Mouse (Mus musculus) midbrain, embryonic 11.5 days (tissue): Measurements from ENCODE around the gene Rxrb. TPM values are rescaled to one million over a fixed set of nuclear protein-coding genes. Genes with fewer than 3 reads are reported as not detected.
A peak's percentile ranks its signal among the peaks of the same experiment; 100 is the strongest.

Experiments used
- ATAC-seq: fragments of 200-750 bp; cut with Nextera tagmentation; 2 replicates; pipeline ENCODE4 v1.8.0; 2017; ENCODE audit warnings: moderate TSS enrichment, moderate library complexity; ENCODE audit not compliant: low FRiP score
- DNase-seq: peaks from one replicate; pipeline ENCODE4 v3.0.0; 2015; ENCODE audit warnings: low spot score; ENCODE audit errors: missing footprints
- H3K27ac ChIP-seq: fragments of 300-500 bp; sonication (generic); 2 replicates; pipeline ENCODE4 v1.5.1; 2014; ENCODE audit warnings: low read depth, low read length
- H3K27me3 ChIP-seq: fragments of 300-500 bp; sonication (generic); 2 replicates; pipeline ENCODE4 v1.6.1; 2014; ENCODE audit warnings: mild to moderate bottlenecking, low read length, moderate library complexity, mixed read lengths; ENCODE audit not compliant: control insufficient read depth, insufficient read depth
- H3K36me3 ChIP-seq: fragments of 300-500 bp; sonication (generic); 2 replicates; pipeline ENCODE4 v1.6.1; 2014; ENCODE audit warnings: mild to moderate bottlenecking, low read length, moderate library complexity, mixed read lengths; ENCODE audit not compliant: control insufficient read depth, insufficient read depth
- H3K4me1 ChIP-seq: fragments of 300-500 bp; sonication (generic); 2 replicates; pipeline ENCODE4 v1.6.1; 2014; ENCODE audit warnings: low read length; ENCODE audit not compliant: control insufficient read depth, insufficient read depth
- H3K4me2 ChIP-seq: fragments of 300-500 bp; sonication (generic); 2 replicates; pipeline ENCODE4 v1.6.1; 2014; ENCODE audit warnings: mild to moderate bottlenecking, moderate library complexity
- H3K4me3 ChIP-seq: fragments of 300-500 bp; sonication (generic); 2 replicates; pipeline ENCODE4 v1.5.1; 2014; ENCODE audit warnings: low read depth, low read length
- H3K9ac ChIP-seq: fragments of 300-500 bp; sonication (generic); 2 replicates; pipeline ENCODE4 v1.6.1; 2014; ENCODE audit warnings: low read length
- H3K9me3 ChIP-seq: fragments of 300-500 bp; sonication (generic); 2 replicates; pipeline ENCODE4 v1.6.1; 2016; ENCODE audit warnings: low read length; ENCODE audit not compliant: control insufficient read depth
- WGBS: fragments of 180-500 bp; shearing (Covaris S2); extraction: QIAGEN DNeasy Blood & Tissue Kit; methylation state at CpG from one replicate; pipeline ENCODE4 v1.1.7; 2014; 5-methylcytosine and 5-hydroxymethylcytosine counted together
- polyA plus RNA-seq: library from polyadenylated mRNA; unstranded; fragments of >200 nt; fragmentation: Nextera tagmentation; extraction: Ambion mirVana; gene quantifications from 2 replicates; pipeline ENCODE4 v1.2.1, GENCODE M21; 2014

The Rxrb gene
- polyA plus RNA-seq, 1 experiment from 2014 or later, result 17.9 TPM

GRCm38 (mm10) chr17:34029150-34029889, 2.3 kb upstream of the Rxrb start:
- WGBS, result 83% methylated on average over 18 of the region's 18 CpGs
- no peak for DNase-seq
- Histone ChIP-seq H3K4me1 (peaks cover 52% of the 10 kb centered on the region), H3K9me3 (no peaks in the 10 kb centered on the region), H3K36me3 (peaks cover 9% of the 10 kb centered on the region), H3K27me3 (no peaks in the 10 kb centered on the region), H3K4me2 (peak overlapping the region; percentile 97), H3K9ac (peak overlapping the region; percentile 100; the same call in 1 of the 2 replicates), H3K4me3 (peak overlapping the region; percentile 98), H3K27ac (peak overlapping the region; percentile 100; the same call in 1 of the 2 replicates)
- ATAC-seq, result no peak

GRCm38 (mm10) chr17:34029890-34030595, 1.6 kb upstream of the Rxrb start:
- WGBS, result 57% methylated on average over 21 of the region's 21 CpGs
- DNase-seq (no peak), ATAC-seq (no peak)
- H3K9ac ChIP-seq, result peak overlapping the region; percentile 93
- H3K27ac ChIP-seq, result 0 out of 2 replicates have a peak overlapping the region, but pooled peaks have one; percentile 16
- peak overlapping the region; percentile 97 for H3K4me2 ChIP-seq
- peak overlapping the region; percentile 90 for H3K4me3 ChIP-seq
- peaks cover 12% of the 10 kb centered on the region for H3K36me3 ChIP-seq
- H3K9me3 ChIP-seq, result no peaks in the 10 kb centered on the region
- peaks cover 52% of the 10 kb centered on the region for H3K4me1 ChIP-seq
- H3K27me3 ChIP-seq, result no peaks in the 10 kb centered on the region

- H3K9me3 ChIP-seq, result no peaks in the 10 kb centered on the region
- DNase-seq, result peak; percentile 89
- H3K4me1 ChIP-seq, result peaks cover 52% of the 10 kb centered on the region
- no peaks in the 10 kb centered on the region for H3K27me3 ChIP-seq
- peak overlapping the region; percentile 93 for H3K9ac ChIP-seq
- WGBS, result 3% methylated on average over 20 of the region's 20 CpGs
- H3K27ac ChIP-seq, result peak overlapping the region; percentile 96
- peaks cover 19% of the 10 kb centered on the region for H3K36me3 ChIP-seq
- H3K4me2 ChIP-seq, result peak overlapping the region; percentile 97
- peak overlapping the region; percentile 90 for H3K4me3 ChIP-seq
- peak; percentile 0; the same call in 1 of the 2 replicates for ATAC-seq
Measured at GRCm38 (mm10) chr17:34030861-34031326, 718 bp upstream of the Rxrb start.

- H3K4me3 ChIP-seq, result peak overlapping the region; percentile 90
- H3K4me2 ChIP-seq, result peak overlapping the region; percentile 97
- DNase-seq, result peak; percentile 89
- no peaks in the 10 kb centered on the region for H3K9me3 ChIP-seq
- peaks cover 25% of the 10 kb centered on the region for H3K36me3 ChIP-seq
- peaks cover 40% of the 10 kb centered on the region for H3K4me1 ChIP-seq
- peak overlapping the region; percentile 96 for H3K27ac ChIP-seq
- ATAC-seq, result peak; percentile 3; the same call in 1 of the 2 replicates
- no peaks in the 10 kb centered on the region for H3K27me3 ChIP-seq
- peak overlapping the region; percentile 93 for H3K9ac ChIP-seq
- under 1% methylated on average over 47 of the region's 48 CpGs for WGBS
Measured at GRCm38 (mm10) chr17:34032174-34032632, 591 bp downstream of the Rxrb start.

- Histone ChIP-seq H3K27ac (no peak overlapping the region), H3K4me2 (peak overlapping the region; percentile 97), H3K4me1 (peaks cover 42% of the 10 kb centered on the region), H3K36me3 (peaks cover 27% of the 10 kb centered on the region), H3K9ac (peak overlapping the region; percentile 93), H3K9me3 (no peaks in the 10 kb centered on the region), H3K4me3 (peak overlapping the region; percentile 90), H3K27me3 (no peaks in the 10 kb centered on the region)
- ATAC-seq, result no peak
- 57% methylated on average over 9 of the region's 9 CpGs for WGBS
- no peak for DNase-seq
Measured at GRCm38 (mm10) chr17:34032806-34033205, 1.2 kb downstream of the Rxrb start.

- no peak overlapping the region; the same call in 1 of the 2 replicates for H3K9ac ChIP-seq
- WGBS, result 93% methylated on average over 9 of the region's 9 CpGs
- no peaks in the 10 kb centered on the region for H3K9me3 ChIP-seq
- H3K27me3 ChIP-seq, result no peaks in the 10 kb centered on the region
- H3K4me3 ChIP-seq, result peak overlapping the region; percentile 90; the same call in 1 of the 2 replicates
- peak overlapping the region; percentile 97; the same call in 1 of the 2 replicates for H3K4me2 ChIP-seq
- peaks cover 27% of the 10 kb centered on the region for H3K36me3 ChIP-seq
- H3K27ac ChIP-seq, result no peak overlapping the region
- DNase-seq (no peak), ATAC-seq (no peak)
- peaks cover 42% of the 10 kb centered on the region for H3K4me1 ChIP-seq
Measured at GRCm38 (mm10) chr17:34033441-34033840, 1.8 kb downstream of the Rxrb start.

GRCm38 (mm10) chr17:34034064-34034463, 2.5 kb downstream of the Rxrb start:
- WGBS, result 71% methylated on average over 10 of the region's 10 CpGs
- H3K9me3 ChIP-seq, result no peaks in the 10 kb centered on the region
- no peak overlapping the region for H3K4me2 ChIP-seq
- peak; percentile 97 for DNase-seq
- ATAC-seq, result no peak
- no peaks in the 10 kb centered on the region for H3K27me3 ChIP-seq
- H3K9ac ChIP-seq, result no peak overlapping the region
- peaks cover 23% of the 10 kb centered on the region for H3K36me3 ChIP-seq
- H3K4me3 ChIP-seq, result no peak overlapping the region
- no peak overlapping the region for H3K27ac ChIP-seq
- peaks cover 42% of the 10 kb centered on the region for H3K4me1 ChIP-seq

GRCm38 (mm10) chr17:34035517-34035916, 3.9 kb downstream of the Rxrb start:
- no peak overlapping the region for H3K9ac ChIP-seq
- peaks cover 38% of the 10 kb centered on the region for H3K4me1 ChIP-seq
- H3K36me3 ChIP-seq, result peaks cover 18% of the 10 kb centered on the region
- no peaks in the 10 kb centered on the region for H3K27me3 ChIP-seq
- ATAC-seq (no peak), DNase-seq (no peak)
- H3K9me3 ChIP-seq, result no peaks in the 10 kb centered on the region
- H3K4me3 ChIP-seq, result no peak overlapping the region
- no peak overlapping the region for H3K27ac ChIP-seq
- no peak overlapping the region for H3K4me2 ChIP-seq
- WGBS, result 94% methylated on average over 9 of the region's 9 CpGs

- Histone ChIP-seq H3K4me3 (no peak overlapping the region), H3K36me3 (peaks cover 18% of the 10 kb centered on the region), H3K4me1 (peaks cover 39% of the 10 kb centered on the region), H3K27ac (no peak overlapping the region), H3K9ac (no peak overlapping the region), H3K9me3 (no peaks in the 10 kb centered on the region), H3K27me3 (no peaks in the 10 kb centered on the region), H3K4me2 (no peak overlapping the region)
- no peak for ATAC-seq
- 81% methylated on average over 10 of the region's 10 CpGs for WGBS
- DNase-seq, result no peak
Measured at GRCm38 (mm10) chr17:34036647-34037046, 5.0 kb downstream of the Rxrb start.
